Mouse (Mus musculus): ENCODE results near the gene Slc26a9.

Slc26a9 gene

DNA sequence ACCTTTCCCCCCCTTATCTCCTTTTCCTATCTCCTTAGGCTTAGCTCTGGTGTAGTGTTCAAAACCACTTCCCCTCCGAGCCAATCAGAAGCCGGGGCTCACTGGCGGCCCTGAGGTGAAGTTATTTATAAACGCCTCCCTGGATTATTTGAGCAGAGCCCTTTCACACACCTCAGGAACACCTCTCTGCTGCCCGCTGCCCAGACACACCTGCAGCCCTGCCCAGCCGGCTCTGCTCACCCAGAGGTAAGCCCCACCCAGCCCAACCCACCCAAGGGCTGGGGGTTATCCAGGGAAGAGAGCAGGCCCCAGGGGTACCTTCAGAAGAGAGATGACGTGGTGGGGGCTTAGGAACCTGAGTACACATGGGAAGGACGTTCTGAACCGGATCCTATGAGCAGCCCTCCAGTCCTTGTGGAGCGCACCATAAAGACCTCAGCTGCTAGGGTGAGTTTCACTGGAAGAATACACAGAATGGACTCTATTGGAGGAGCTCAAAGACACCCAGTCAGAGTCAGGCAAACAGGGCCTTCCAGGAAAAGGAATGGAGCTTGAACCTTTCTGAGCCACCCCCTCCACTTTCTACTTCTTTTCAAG, at the start of gene Slc26a9:
Gene Slc26a9 (plus strand): TSS at position 155 of the 597 bp plus-strand sequence.
- no peak for DNase-seq (ENCODE audit: low read depth)

GRCm38 (mm10) chr1:131695308-131695707, 48.5 kb upstream of the Slc26a9 start:
- DNase-seq (ENCODE audit: low read depth): no peak

GRCm38 (mm10) chr1:131696325-131696724, 47.5 kb upstream of the Slc26a9 start:
- no peak for DNase-seq (ENCODE audit: low read depth)

DNA sequence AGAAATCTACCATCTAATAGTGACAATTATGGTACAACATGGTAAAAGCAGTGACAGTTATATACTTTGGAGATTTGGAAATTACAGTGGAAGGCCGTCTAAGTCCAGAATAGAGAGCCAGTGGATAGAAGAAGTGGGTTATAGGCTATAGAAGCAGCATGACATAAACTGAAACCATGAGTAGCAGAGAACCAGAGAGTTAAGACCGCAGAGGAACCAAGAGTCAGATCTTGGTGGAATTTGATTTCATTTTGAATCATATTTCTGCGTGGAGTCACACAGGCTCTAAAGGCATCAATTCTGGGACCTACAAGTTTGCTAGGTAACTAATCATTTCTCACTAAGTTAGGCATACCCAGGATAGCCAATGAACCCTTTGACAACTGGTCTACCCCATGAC, 45.1 kb upstream of the Slc26a9 start:
- DNase-seq (ENCODE audit: low read depth): no peak

DNA sequence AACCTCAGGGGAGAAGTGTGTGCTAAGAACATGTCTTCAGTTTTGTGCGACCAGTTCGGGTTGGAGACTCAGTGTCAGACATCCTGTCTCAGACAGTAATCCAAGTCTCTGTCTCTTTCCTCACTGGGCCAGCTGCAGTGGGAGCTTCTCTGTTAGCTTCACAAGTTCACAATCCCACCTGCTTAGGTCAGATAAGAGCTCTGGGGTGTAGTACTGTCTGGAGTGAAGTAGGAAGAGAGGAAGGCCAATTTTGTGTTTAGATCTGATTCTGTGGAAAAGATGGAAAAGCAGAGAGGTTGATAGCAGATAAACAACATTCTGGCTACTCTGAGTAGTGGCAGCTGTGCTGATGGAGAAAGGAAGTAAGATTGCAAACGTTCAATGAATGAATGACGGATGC, 44.2 kb upstream of the Slc26a9 start:
- no peak for DNase-seq (ENCODE audit: low read depth)

DNA sequence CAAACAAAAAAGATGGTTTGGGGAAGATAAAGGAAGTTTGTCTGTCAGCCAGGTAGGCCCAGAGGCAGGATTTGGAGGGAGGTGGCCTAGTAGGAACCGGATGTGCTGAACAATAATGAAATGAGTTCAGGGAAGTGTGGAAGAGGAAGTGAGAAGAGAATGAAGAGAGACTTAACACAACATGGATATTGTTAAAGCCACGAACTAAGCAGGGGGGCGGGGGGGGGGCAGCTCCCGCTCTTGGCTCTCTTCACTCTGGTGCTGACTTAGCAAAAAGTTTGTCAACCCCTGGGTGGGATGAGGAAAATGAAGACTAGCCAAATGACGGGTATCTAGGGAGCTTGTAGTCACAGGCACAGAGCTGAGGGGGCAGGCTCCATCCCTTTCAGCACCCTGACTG, 43.4 kb upstream of the Slc26a9 start:
- DNase-seq (ENCODE audit: low read depth): no peak

GRCm38 (mm10) chr1:131701391-131701790, 42.4 kb upstream of the Slc26a9 start:
- DNase-seq (ENCODE audit: low read depth): no peak

GRCm38 (mm10) chr1:131702094-131702766, 41.6 kb upstream of the Slc26a9 start:
- DNase-seq (ENCODE audit: low read depth): peak; percentile 25

GRCm38 (mm10) chr1:131703482-131703881, 40.3 kb upstream of the Slc26a9 start:
- DNase-seq (ENCODE audit: low read depth): no peak

- DNase-seq (ENCODE audit: low read depth): peak; percentile 66
Measured at GRCm38 (mm10) chr1:131708338-131708737, 35.5 kb upstream of the Slc26a9 start.

GRCm38 (mm10) chr1:131711518-131711917, 32.3 kb upstream of the Slc26a9 start:
- no peak for DNase-seq (ENCODE audit: low read depth)

- DNase-seq (ENCODE audit: low read depth): peak; percentile 79
Measured at GRCm38 (mm10) chr1:131712386-131712785, 31.4 kb upstream of the Slc26a9 start.

DNA sequence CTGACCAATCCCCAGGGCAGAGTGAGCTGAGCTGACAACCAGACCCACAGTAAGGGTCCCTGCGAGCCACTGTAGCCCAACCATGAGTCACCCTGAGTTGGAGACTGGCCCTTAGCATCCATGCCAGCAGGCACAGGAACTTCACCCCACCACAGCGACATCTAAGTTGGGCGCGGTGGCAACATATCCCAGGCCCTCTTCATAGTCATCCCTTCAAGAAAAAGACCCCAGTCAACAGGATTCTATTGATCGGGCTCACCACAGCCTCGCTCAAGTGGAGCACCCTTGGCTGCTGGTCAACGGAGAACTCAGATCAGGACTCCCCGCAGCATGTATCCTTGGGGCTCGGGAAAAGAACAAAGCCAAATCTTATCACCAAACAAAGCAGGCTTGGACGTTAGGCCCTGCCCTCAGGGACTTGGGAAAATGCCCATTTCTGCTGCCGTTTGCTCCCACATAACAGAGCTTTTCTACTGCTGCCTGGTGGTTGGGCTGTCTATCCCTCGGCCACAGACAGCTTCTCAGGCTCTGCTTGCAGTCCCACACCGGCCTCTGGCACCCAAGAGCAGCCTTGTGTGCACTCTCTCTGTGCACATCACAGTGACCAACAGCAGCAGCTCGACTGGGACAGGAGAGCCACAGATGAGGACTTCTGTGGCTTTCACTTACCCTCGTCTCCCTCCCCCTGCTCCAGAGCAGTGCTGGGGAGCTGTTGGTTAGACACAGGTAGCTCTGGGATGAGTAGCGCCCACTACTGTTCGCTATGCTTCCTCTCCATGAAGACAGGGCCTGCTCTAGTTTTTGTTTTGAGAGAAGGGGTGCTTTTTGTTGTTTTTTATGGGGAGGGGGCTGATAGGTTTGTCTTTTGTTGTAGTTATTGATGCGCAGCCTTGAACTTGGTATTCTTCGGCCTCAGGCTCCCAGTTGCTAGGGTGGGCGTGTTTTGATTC, 29.2 kb upstream of the Slc26a9 start:
- DNase-seq (ENCODE audit: low read depth): no peak

GRCm38 (mm10) chr1:131718952-131719694, 24.7 kb upstream of the Slc26a9 start:
- DNase-seq (ENCODE audit: low read depth): no peak

GRCm38 (mm10) chr1:131721989-131722388, 21.8 kb upstream of the Slc26a9 start:
- DNase-seq (ENCODE audit: low read depth): no peak

DNA sequence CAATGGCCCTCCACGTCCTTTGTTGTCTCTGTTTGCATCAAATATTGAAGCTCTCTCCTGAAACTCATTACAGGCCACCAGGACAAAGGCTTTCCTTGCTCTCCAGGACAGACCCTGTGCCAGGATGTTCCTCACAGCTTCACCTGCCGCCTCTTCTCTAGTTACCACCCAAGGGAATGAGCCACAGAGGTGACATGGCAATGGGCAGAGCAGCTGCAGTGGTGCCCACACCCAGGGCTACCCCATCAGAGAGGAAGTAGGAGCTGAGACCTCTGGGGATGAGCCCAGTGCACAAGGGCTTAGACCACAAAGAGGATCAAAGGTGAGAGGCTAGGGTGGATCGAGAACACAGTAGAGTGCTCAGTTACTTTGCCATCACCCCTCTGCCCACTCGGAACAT, 20.3 kb upstream of the Slc26a9 start:
- DNase-seq (ENCODE audit: low read depth): no peak

- DNase-seq (ENCODE audit: low read depth): no peak
Measured at GRCm38 (mm10) chr1:131726586-131726985, 17.2 kb upstream of the Slc26a9 start.

- DNase-seq (ENCODE audit: low read depth): no peak
Measured at GRCm38 (mm10) chr1:131730639-131731437, 13.0 kb upstream of the Slc26a9 start.

GRCm38 (mm10) chr1:131733474-131734180, 10.2 kb upstream of the Slc26a9 start:
- DNase-seq (ENCODE audit: low read depth): no peak

GRCm38 (mm10) chr1:131734657-131735273, 9.1 kb upstream of the Slc26a9 start:
- DNase-seq (ENCODE audit: low read depth): no peak
